Mouse (Mus musculus) frontal cortex, adult 2 months (tissue): Measurements from ENCODE around the gene Phactr1. TPM values are rescaled to one million over a fixed set of nuclear protein-coding genes. Genes with fewer than 3 reads are reported as not detected.

Source experiments
- DNase-seq, 2 experiments: peaks; one replicate each; pipeline ENCODE4 v3.0.0; 2022; ENCODE audit warnings: low spot score in 1 of 2; ENCODE audit errors: extremely low spot score in 1 of 2
- polyA plus RNA-seq: library from polyadenylated mRNA; depleted of rRNA; stranded (reverse); fragments of >200 nt; gene quantifications from 2 replicates; pipeline ENCODE4 v1.2.3, GENCODE M21; 2012

The Phactr1 gene
- polyA plus RNA-seq, 1 experiment = 157 TPM

- no peak for DNase-seq
Observed at GRCm38 (mm10) chr13:43158281-43158680, 477.9 kb downstream of the Phactr1 start.

GRCm38 (mm10) chr13:43159429-43159828, 479.0 kb downstream of the Phactr1 start:
- no peak for DNase-seq

GRCm38 (mm10) chr13:43167721-43168120, 487.3 kb downstream of the Phactr1 start:
- DNase-seq = no peak

- peak; percentile 94 to 99 for DNase-seq
Observed at GRCm38 (mm10) chr13:43171020-43171710, 490.7 kb downstream of the Phactr1 start, which contains the start of gene Tbc1d7. TSS of gene Tbc1d7 (minus strand) at chr13:43171501.

GRCm38 (mm10) chr13:43172036-43172713, 491.8 kb downstream of the Phactr1 start:
- no peak for DNase-seq

- peak; percentile 46 to 94 for DNase-seq
Observed at GRCm38 (mm10) chr13:43173262-43173661, 492.8 kb downstream of the Phactr1 start.

GRCm38 (mm10) chr13:43176676-43177075, 496.3 kb downstream of the Phactr1 start:
- no peak for DNase-seq

- DNase-seq = no peak
Observed at GRCm38 (mm10) chr13:43177317-43177716, 496.9 kb downstream of the Phactr1 start.

- DNase-seq = no peak
Observed at GRCm38 (mm10) chr13:43181104-43181503, 500.7 kb downstream of the Phactr1 start.

- peak in 1 of 2 experiments; percentile 95 for DNase-seq
Observed at GRCm38 (mm10) chr13:43182465-43183201, 502.2 kb downstream of the Phactr1 start.

GRCm38 (mm10) chr13:43183248-43184055, 503.0 kb downstream of the Phactr1 start:
- DNase-seq = no peak

GRCm38 (mm10) chr13:43187736-43188135, 507.3 kb downstream of the Phactr1 start:
- DNase-seq = no peak
